ENCODE assay signal across 34 mouse cellular contexts in the genomic region with DNA sequence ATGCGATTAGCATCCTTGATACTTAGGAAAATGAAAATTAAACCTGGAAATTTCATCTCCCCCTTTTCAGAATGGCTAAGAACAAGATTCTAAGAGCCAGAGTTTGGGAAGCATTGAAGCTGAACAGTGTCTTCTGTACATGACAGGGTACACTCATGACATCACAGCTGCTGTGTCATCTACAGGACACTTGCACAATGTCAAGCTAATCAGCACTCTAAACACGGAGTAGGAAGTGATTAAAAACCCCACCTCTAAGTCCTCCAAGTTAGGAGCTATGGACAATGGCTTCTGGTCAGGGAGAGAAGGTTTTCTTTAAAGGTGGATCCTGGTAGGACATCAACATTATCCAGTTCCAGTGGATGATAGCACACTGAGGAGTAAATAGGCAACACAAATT. TPM values are rescaled to one million over a fixed set of nuclear protein-coding genes. Genes with fewer than 3 reads are reported as not detected.
DNase-seq lines count a peak whose midpoint lies in the region; ATAC-seq lines count a peak whose summit lies in the region.
"Had no signal": no experiment of that assay in that cellular context is flagged by ENCODE, and none has a peak within 500 bp of the region (broad histone marks: within the 10 kb centered on the region; RNA-seq: fewer than 3 reads in every experiment).

No protein-coding gene starts in this region.

- no peaks in the 10 kb centered on the region for H3K9me3 ChIP-seq in liver, embryonic 13.5 days (replicated peaks)
- no peaks in the 10 kb centered on the region for H3K9me3 ChIP-seq in liver, embryonic 11.5 days (ENCODE audit: control insufficient read depth, low read length)
- no peaks in the 10 kb centered on the region for H3K9me3 ChIP-seq in megakaryocyte, embryonic 14.5 days
- H3K9me3 ChIP-seq in forebrain, embryonic 10.5 days: no peaks in the 10 kb centered on the region; the same call in 1 of the 2 replicates
- H3K9me3 ChIP-seq: hindbrain, embryonic 10.5 days; hindbrain, embryonic 13.5 days had no signal

- no peak for DNase-seq in liver, embryonic 13.5 days
- DNase-seq in liver, embryonic 11.5 days (ENCODE audit: low spot score): no peak
- no peak for DNase-seq in gastrocnemius, postnatal 25 days
- DNase-seq in forebrain, embryonic 10.5 days (ENCODE audit: extremely low spot score, low spot score): no peak
- DNase-seq: adrenal gland, adult 8-10 months; adrenal gland, postnatal 25 days; cerebellum, adult 11-12 months; cerebellum, adult 8-10 months; cerebellum, postnatal 10 days; cerebellum, postnatal 36 days; forebrain, postnatal 0 days; gastrocnemius, adult 2 months; gastrocnemius, postnatal 14 days; heart, postnatal 36 days had no signal

- no peak overlapping the region for H3K4me2 ChIP-seq in liver, embryonic 13.5 days
- H3K4me2 ChIP-seq in liver, embryonic 11.5 days: no peak overlapping the region
- H3K4me2 ChIP-seq: heart, embryonic 11.5 days; hindbrain, embryonic 13.5 days had no signal

- H3K9ac ChIP-seq in liver, embryonic 13.5 days: no peak overlapping the region
- H3K9ac ChIP-seq in liver, embryonic 11.5 days (ENCODE audit: low read depth, low read length): no peak overlapping the region
- H3K9ac ChIP-seq: forebrain, postnatal 0 days; hindbrain, embryonic 13.5 days had no signal

- no peak overlapping the region for H3K4me3 ChIP-seq in liver, embryonic 13.5 days (replicated peaks)
- H3K4me3 ChIP-seq in liver, embryonic 11.5 days (ENCODE audit: low read depth, low read length): no peak overlapping the region
- peak overlapping the region; percentile 30 for H3K4me3 ChIP-seq in megakaryocyte, embryonic 14.5 days (replicated peaks)
- H3K4me3 ChIP-seq in forebrain, embryonic 10.5 days: no peak overlapping the region
- H3K4me3 ChIP-seq: gastrocnemius, adult 2 months; hindbrain, embryonic 10.5 days; hindbrain, embryonic 13.5 days had no signal

- H3K27ac ChIP-seq in liver, embryonic 13.5 days: no peak overlapping the region
- H3K27ac ChIP-seq in liver, embryonic 11.5 days (ENCODE audit: low read depth, low read length): no peak overlapping the region
- H3K27ac ChIP-seq in forebrain, embryonic 10.5 days: no peak overlapping the region
- H3K27ac ChIP-seq: gastrocnemius, adult 2 months; hindbrain, embryonic 10.5 days; hindbrain, embryonic 13.5 days had no signal

- no peaks in the 10 kb centered on the region for H3K36me3 ChIP-seq in liver, embryonic 13.5 days
- H3K36me3 ChIP-seq in liver, embryonic 11.5 days (ENCODE audit: control insufficient read depth, insufficient read depth, low read length): no peaks in the 10 kb centered on the region
- H3K36me3 ChIP-seq in megakaryocyte, embryonic 14.5 days (replicated peaks; ENCODE audit: low read length): peaks cover 59% of the 10 kb centered on the region
- H3K36me3 ChIP-seq in forebrain, embryonic 10.5 days (replicated peaks): peaks cover 24% of the 10 kb centered on the region; the same call in 1 of the 2 replicates

- 0 out of 2 replicates have a peak, but pooled peaks have one; percentile 51 for ATAC-seq in liver, embryonic 13.5 days (ENCODE audit: low read depth)
- ATAC-seq in liver, embryonic 11.5 days (replicated peaks; ENCODE audit: low FRiP score): no peak; the same call in 1 of the 2 replicates
- peak; percentile 60; the same call in 1 of the 2 replicates for ATAC-seq in common myeloid progenitor, adult 5-6 weeks (replicated peaks; ENCODE audit: low read depth, poor library complexity, severe bottlenecking)
- peak; percentile 97 for ATAC-seq in neutrophil, adult 5-6 weeks (ENCODE audit: extremely low read depth, insufficient number of reproducible peaks, low FRiP score, poor library complexity, severe bottlenecking)
- ATAC-seq: CD4-positive, CD25-positive, alpha-beta regulatory T cell, adult 4 months; forebrain, embryonic 14.5 days; forebrain, postnatal 0 days; hindbrain, embryonic 16.5 days had no signal

- H3K27me3 ChIP-seq in liver, embryonic 13.5 days: no peaks in the 10 kb centered on the region
- H3K27me3 ChIP-seq in liver, embryonic 11.5 days (replicated peaks; ENCODE audit: control insufficient read depth, insufficient read depth, low read length): no peaks in the 10 kb centered on the region
- H3K27me3 ChIP-seq in megakaryocyte, embryonic 14.5 days (replicated peaks): no peaks in the 10 kb centered on the region
- no peaks in the 10 kb centered on the region for H3K27me3 ChIP-seq in forebrain, embryonic 10.5 days (ENCODE audit: poor library complexity, severe bottlenecking)
- H3K27me3 ChIP-seq: hindbrain, embryonic 13.5 days had no signal

- 52% methylated on average over 2 of the region's 2 CpGs for WGBS in liver, embryonic 13.5 days (ENCODE audit: insufficient replicate concordance)
- 62% methylated on average over 2 of the region's 2 CpGs for WGBS in liver, embryonic 11.5 days
- WGBS in forebrain, embryonic 10.5 days: 88% methylated on average over 2 of the region's 2 CpGs

- H3K4me1 ChIP-seq in liver, embryonic 13.5 days (replicated peaks): peaks cover 17% of the 10 kb centered on the region
- H3K4me1 ChIP-seq in liver, embryonic 11.5 days (replicated peaks; ENCODE audit: control insufficient read depth, insufficient read depth, low read length): no peaks in the 10 kb centered on the region
- peaks cover 56% of the 10 kb centered on the region for H3K4me1 ChIP-seq in megakaryocyte, embryonic 14.5 days
- H3K4me1 ChIP-seq in forebrain, embryonic 10.5 days: no peaks in the 10 kb centered on the region
- H3K4me1 ChIP-seq: hindbrain, embryonic 10.5 days; hindbrain, embryonic 13.5 days had no signal

RNA-seq across cellular contexts. Expression of gene Vopp1, which starts 21.8 kb away (rescaled TPM):
- polyA plus RNA-seq in liver, embryonic 13.5 days (2015; fragmentation: Nextera tagmentation; extraction: Ambion mirVana): 43.7 and 50.6 TPM in 2 replicates
- 23.8 and 24.3 TPM in 2 replicates for polyA plus RNA-seq in liver, embryonic 11.5 days (2014; fragmentation: Nextera tagmentation; extraction: Ambion mirVana)
- total RNA-seq in common myeloid progenitor, adult 5-6 weeks (2017): 22.8 and 26.0 TPM in 2 replicates
- polyA plus RNA-seq in megakaryocyte, embryonic 14.5 days (2012; ENCODE audit: insufficient read depth, low replicate concordance): 6.6 and 7.6 TPM in 2 replicates
- 15.6 and 19.4 TPM in 2 replicates for total RNA-seq in neutrophil, adult 5-6 weeks (2017)
- total RNA-seq in gastrocnemius, postnatal 25 days (2021): 1 to 10 TPM; 5.1 to 7.5 TPM
- polyA plus RNA-seq in forebrain, embryonic 10.5 days (2016; fragmentation: Nextera tagmentation; extraction: Ambion mirVana): 59.8 and 60.7 TPM in 2 replicates

RNA-seq across cellular contexts. Expression of gene Vmn1r21, which starts 47.0 kb away (rescaled TPM):
- not detected in 2 replicates for polyA plus RNA-seq in liver, embryonic 13.5 days (2015; fragmentation: Nextera tagmentation; extraction: Ambion mirVana)
- not detected in 2 replicates for polyA plus RNA-seq in liver, embryonic 11.5 days (2014; fragmentation: Nextera tagmentation; extraction: Ambion mirVana)
- total RNA-seq in common myeloid progenitor, adult 5-6 weeks (2017): not detected in 2 replicates
- not detected in 2 replicates for polyA plus RNA-seq in megakaryocyte, embryonic 14.5 days (2012; ENCODE audit: insufficient read depth, low replicate concordance)
- total RNA-seq in neutrophil, adult 5-6 weeks (2017): not detected in 2 replicates
- total RNA-seq in gastrocnemius, postnatal 25 days (2021): not detected
- polyA plus RNA-seq in forebrain, embryonic 10.5 days (2016; fragmentation: Nextera tagmentation; extraction: Ambion mirVana): not detected in 2 replicates
- total RNA-seq: adrenal gland, adult 8-10 months; adrenal gland, postnatal 25 days; forebrain, postnatal 0 days; gastrocnemius, adult 2 months; gastrocnemius, postnatal 14 days; heart, adult 8-10 months; heart, postnatal 36 days; MEL had no signal
- polyA plus RNA-seq: brain, embryonic 14.5 days; C2C12; CD4-positive, CD25-positive, alpha-beta regulatory T cell, adult 4 months; embryonic facial prominence, embryonic 11.5 days; embryonic facial prominence, embryonic 14.5 days; forebrain, embryonic 11.5 days; forebrain, embryonic 14.5 days; forebrain, postnatal 0 days; frontal cortex, adult 2 months; gonadal fat pad, adult 2 months; heart, embryonic 11.5 days; heart, embryonic 14.5 days; heart, postnatal 0 days; hindbrain, embryonic 10.5 days; hindbrain, embryonic 13.5 days; hindbrain, embryonic 16.5 days had no signal
